Mouse (Mus musculus) neutrophil, adult 5-6 weeks (primary cell): ENCODE measurements around the gene Stat5a. TPM values are rescaled to one million over a fixed set of nuclear protein-coding genes. Genes with fewer than 3 reads are reported as not detected.

Experiments used
- ATAC-seq: fragments of 151-379, 151-347 bp; 2 replicates; pipeline ENCODE4 v1.8.0; 2017; ENCODE audit warnings: mild to moderate bottlenecking, moderate TSS enrichment; ENCODE audit not compliant: insufficient number of reproducible peaks, poor library complexity, low FRiP score, severe bottlenecking; ENCODE audit errors: extremely low read depth
- total RNA-seq: library from RNA; stranded (forward); fragments of 200-1000 nt; gene quantifications from 2 replicates; pipeline ENCODE4 v1.2.3, GENCODE M21; 2017

Gene Stat5a
- total RNA-seq, 1 experiment from 2014 or later = 20.9 TPM

DNA sequence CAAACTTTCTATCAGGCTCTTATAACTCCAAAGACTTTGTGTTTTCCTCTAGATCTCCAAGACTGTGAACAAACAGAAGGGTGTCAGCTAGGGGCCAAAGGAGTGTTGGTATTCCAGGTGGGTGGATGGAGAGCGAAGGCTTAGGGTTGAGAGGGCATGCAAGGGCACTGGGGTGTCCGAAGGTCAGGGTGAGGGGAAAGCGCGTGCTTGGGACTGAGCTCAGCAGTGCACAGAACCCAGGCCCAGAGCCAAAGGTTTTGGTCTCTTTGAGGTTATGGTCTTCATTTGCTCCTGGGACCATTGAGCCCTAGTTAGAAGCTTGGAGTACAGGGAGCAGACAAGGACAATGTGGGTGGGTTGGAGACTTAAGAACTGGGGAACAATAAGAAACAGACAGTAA lies 4.0 kb upstream of the Stat5a start:
- ATAC-seq = no peak

DNA sequence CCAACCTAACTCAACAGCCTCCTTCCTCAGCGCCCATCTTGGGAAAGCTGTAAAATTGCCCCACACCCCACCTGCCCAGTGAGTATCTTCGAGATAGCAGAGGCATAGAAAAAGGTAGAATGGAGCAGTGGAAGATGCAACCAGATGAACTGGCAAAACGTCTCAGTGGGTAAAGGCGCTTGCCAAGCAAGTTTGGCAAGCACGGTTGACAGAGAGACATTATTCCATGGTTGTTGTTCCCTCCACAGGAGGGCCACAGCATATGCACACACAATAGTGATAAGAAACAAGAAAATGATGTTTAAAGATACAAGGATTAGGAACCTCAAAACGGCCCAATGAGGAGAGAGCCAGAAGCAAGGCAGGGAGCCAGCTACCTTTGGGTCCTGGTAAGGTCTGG lies 1.2 kb upstream of the Stat5a start:
- no peak for ATAC-seq

DNA sequence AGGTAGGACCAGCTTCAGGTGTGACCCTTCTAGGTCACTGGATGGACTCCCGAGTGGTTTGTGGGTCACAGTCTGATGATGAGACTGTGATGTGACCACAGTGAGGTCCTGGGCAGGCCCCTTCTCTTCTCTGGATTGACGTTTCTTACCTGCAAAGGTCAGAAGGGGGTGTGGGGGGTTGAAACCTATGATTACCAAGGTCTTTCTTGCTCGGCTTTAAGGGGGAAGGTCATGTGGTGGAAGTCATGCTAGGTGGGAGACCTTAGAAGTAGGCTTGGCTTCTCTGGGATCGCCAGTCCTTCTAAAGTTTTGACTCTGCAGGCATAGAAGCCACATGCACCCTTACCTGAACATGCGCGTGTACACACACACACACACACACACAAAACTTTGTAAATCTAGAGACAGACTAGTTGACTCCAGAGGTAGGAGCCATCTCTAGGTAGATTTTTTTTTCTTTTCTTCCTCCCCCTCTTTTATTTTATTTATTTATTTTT lies 476 bp downstream of the Stat5a start:
- no peak for ATAC-seq

DNA sequence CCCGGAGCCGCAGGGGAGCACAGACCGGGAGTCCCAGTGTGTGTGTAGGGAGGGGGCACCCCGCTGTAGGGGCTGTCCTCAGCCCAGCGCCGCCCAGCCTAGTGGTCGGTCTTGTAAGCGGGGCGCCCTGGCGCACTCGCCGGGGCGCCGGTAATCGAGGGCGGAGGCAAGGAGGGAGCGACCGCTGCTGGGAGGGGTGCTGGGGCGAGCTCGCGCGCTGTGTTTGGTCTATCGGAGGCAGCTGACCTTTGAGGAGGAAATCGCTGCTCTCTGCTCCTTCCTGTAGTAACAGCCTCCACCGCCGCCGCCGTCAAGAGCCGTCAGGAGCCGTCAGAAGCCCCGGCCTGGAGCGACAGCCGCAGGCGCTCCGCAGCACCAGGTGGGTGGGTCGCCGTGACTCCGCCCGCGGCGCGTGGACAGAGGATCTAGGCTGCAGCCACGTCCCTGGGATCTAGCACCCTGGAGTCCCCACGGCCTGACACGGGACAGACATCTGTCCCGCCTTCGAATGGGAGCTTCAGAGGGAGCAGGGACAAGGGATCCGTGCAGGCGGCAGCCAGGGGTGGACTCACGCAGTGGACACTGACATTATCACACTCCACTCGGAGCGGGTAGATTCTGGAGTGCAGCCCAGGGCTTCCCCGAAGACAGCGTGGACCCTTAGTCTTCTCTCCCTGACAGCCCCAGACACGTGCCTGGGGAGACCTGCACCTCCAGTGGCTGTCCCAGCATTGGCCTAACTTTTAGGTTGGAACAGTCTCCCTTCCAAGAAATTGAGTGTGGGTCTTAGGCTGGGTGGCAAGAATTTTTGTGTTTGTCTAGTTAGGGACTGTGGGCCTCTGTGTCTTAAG lies 1.3 kb downstream of the Stat5a start:
- ATAC-seq = peak; percentile 91

DNA sequence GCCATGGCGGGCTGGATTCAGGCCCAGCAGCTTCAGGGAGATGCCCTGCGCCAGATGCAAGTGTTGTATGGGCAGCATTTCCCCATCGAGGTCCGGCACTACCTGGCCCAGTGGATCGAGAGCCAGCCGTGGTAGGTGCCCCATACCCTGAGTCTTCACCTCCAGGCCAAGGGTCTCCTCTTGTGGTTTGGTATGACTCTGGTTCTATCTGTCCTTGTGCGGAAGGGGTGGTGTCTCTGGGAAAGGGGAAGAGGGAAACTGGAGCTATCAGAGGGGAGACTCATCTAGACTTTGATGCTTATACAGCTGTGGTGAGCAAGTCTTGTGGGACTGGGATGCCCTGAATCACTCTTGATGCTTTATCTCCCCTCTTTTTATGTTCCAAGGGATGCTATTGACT lies 2.2 kb downstream of the Stat5a start:
- ATAC-seq = no peak

DNA sequence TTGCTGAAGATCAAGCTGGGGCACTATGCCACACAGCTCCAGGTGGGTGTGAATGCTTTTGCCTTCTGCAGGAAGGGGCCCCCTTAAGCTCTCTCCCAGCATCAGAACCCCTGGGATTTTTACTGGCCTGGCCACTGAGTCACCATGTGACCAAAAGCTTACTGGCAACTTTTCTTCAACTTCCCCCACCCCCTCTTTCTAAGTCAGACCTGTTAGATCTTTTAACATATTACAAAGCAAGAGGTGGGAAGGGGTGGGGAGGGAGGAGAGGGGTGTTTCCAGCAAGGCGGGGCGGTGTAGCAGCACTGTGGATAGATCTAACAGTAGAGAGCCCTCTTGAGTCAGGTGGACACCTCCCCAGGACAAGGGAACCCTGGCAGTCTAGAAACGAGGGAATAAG lies 2.7 kb downstream of the Stat5a start:
- no peak for ATAC-seq

DNA sequence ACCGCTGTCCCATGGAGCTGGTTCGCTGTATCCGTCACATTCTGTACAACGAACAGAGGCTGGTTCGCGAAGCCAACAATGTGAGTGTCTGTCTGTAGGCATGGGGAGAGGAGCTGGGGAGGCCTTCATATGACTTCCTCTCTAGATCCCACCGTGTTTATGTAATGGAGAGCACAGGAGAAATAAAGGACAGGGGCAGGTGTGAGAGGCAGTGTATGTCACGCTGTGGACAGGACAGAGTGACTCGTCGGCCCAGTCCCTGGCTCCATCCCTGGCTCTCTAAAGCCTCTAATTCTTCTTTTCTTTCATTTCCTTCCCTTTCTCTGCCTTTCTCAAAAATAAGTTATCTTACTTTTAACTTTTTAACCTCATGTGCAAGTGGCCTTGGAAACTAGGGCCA lies 4.0 kb downstream of the Stat5a start:
- no peak for ATAC-seq

DNA sequence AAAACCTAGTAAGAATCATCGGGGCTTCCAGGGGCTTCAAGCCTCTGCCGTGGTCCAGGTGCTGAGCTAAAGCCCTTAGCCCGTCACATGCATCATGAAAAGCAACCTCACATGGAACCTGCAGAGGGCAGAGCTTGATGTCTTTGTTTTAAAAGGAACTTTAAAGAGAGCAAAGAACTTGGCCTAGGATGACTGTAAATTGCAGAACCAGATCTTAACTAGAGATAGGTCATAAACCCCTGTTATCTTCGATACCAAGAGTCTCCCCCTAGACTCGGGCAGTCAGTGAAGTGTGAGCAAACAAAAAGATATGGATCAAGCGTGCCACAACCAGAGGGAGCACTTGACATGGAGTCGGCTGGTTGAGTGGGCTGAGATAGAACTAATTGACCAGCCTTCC lies 6.5 kb downstream of the Stat5a start:
- no peak for ATAC-seq

DNA sequence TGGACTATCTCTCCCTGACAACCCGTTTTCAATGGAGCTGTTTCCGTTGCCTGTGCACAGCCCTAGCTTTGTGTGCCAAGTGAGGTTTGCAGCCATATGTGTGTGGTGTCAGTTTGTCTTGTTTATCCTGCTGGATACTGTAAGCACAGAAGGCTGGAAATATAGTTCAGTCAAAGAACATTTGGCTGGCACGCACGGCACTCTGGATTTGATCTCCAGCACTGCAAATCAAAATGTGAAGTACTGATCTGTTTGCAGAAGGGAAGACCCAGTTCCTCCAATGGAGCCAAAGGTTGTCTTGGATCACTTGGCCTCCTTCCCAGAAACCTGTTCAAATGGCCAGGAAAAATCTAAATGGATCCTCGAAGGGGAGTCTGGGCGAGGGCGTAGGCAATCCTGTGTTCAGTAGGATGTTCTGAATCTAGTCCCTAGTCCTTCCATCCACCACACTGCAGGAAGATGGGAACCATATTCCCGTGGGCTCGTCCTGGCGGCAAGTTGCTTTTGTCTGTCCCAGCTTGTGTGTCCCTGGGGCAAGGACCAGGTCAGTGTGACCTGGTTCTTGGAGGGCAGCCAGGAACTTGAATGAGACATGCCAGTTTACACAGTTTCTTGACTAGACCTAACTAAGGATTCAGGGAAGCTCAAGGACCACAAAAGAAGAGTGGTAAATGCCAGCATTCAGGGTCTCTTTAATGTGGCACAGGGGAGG lies 11.3 kb downstream of the Stat5a start:
- ATAC-seq = no peak

DNA sequence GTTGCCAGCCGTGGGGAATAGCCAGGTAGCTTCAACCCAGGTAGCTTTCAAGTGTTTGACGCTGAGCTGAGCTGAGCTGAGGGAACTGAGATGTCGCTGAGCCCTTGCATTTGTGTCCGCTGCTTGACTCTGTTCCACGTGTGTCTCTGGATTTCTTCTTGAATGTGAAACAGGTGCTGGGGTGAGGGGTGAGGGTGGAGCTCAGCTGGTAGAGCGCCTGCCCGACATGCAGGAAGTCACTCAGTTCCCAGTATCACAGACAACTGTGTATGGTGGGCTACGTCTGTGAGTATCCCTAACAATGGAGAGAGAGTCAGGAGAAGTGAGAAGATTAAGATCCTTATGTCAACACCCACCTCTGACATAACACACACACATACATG lies 11.8 kb downstream of the Stat5a start:
- ATAC-seq = no peak

DNA sequence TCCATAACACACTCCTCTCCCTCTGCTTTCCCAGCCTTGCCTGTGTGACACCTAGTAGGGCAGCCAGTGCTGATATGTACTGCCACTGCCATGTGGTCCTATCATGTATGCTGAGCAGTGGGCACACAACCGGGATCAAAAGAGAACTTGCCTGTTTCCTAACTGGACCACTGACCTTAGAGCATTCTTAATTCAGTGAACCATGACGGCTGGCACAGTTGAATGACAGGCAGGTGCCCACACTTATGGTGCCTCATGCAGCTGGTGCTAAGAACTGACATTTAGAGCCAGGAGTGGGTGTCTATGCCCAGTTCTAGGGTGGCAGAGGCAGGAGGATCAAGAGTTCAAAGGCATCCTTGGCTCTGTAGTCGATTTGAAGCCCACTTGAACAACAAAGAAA lies 16.6 kb downstream of the Stat5a start:
- no peak for ATAC-seq

DNA sequence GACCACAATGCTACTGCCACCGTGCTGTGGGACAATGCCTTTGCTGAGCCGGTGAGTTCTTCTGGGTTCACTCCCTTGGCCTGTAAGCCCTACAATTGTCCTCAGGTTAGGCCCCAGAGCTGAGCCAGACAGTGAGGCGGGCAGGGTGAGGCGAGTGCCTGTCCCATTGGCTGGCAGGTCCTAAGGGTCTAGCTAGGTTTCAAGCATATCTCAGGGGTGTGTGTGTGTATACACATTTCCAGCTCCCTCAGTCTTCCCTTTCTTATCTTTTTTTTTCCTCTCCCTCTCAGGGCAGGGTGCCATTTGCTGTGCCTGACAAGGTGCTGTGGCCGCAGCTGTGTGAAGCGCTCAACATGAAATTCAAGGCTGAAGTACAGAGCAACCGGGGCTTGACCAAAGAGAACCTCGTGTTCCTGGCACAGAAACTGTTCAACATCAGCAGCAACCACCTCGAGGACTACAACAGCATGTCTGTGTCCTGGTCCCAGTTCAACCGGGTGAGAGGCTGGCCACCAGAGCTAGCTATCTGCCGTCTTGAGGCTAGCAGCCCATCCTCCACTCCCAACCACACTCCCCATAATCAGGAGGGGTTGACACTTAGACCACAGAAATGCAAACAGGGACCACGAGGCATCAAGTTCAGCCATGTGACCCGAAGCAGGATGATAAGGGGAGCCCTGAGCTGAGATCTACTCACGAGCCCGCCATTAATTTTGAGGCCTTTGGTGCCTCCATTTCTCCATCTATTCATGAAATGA lies 20.3 kb downstream of the Stat5a start:
- no peak for ATAC-seq

DNA sequence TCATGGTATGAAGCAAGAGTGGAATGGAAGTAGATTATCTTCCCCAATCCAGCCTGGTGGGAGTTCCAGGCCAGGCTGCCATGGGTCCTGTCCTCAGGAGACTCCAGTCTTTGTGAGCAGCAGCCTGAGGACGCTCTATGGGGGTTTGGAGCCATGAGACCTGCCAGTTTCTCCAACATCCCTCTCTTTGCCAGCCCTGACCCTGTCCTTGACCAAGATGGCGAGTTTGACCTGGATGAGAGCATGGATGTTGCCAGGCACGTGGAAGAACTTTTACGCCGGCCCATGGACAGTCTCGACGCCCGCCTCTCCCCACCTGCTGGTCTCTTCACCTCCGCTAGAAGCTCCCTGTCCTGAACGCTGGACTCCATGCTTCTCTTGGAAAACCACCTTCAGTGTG lies 24.5 kb downstream of the Stat5a start:
- no peak for ATAC-seq

DNA sequence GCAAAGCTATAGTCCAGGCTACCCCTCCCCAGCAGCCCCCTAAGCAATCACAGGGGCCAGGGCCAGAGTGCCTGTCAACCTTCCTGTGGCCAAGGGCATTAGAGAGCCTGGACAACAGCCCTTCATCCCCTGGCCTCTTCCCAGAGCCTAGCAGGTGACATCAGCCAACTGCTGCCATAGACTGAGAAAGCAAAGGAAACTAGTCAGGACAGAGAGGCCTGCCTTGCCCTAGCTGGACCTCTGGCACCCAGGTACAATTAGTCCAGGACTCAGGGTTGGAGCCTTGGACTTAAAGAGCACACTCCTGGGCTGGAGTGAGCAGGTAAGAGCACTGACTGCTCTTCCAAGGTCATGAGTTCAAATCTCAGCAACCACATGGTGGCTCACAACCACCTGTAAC lies 26.3 kb downstream of the Stat5a start:
- no peak for ATAC-seq

DNA sequence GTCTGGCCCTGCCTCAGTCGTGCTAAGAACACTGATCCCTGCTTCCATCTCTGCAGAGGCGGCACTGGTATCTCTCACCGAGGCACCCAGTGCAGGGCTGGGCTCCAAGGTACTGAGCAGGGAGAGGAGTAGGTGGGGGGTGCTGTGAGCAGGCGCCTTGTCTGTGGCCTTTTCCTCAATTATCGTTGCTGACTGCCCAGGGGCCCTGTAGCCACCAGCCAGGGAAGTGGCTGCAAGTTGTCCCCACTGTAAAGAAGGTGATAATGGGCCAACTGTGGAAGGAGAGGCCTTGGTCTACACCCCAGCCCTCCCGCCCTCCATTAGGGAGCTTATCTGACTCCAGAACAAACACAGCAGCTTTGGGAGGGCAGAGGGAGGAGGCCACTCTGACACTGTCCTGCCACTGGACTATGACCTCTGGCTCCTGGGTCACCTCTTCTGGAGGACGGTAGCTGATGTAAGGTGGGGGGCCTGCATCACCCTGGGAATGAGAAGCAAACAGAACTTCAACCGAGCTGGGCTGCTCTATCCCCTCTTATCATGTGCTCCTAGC lies 27.1 kb downstream of the Stat5a start:
- no peak for ATAC-seq

DNA sequence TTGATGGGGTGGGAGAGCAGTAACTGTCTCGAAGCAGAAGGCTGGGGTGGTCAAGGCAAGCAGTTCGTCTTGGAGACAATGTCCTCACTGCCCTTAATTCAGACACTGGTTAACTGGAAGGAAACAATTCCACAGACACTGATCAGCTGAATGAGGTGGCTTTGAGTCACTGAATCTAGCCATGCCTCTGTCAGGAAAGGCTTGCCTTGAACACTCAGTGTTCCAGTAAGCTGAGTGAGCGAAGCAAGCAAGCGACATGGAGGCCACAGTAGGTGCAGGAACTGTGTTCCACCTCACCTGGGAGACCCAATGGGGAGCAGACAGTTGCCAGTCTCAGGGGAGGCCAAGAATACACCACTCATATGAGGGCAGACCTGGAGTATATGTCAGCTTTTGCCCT lies 28.1 kb downstream of the Stat5a start:
- ATAC-seq = no peak

DNA sequence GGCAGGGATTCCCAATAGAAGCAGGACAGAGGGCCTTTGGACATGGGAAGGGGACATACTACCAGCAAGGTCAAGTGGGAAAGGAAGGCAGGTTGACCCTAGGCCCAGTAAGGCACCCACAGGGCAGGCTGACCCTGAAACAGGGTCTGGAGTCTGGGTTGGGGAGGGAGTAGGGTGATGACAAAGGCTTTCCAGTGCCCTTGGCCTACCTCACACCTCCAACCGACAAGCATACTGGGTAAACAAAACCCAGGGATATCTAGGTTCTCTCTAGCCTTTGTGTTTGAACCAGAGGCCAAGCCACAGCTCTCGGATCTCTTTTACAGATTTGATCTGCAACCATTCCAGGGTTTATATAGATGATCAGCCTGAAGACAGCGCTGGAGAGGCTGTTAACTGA lies 28.6 kb downstream of the Stat5a start:
- no peak for ATAC-seq

DNA sequence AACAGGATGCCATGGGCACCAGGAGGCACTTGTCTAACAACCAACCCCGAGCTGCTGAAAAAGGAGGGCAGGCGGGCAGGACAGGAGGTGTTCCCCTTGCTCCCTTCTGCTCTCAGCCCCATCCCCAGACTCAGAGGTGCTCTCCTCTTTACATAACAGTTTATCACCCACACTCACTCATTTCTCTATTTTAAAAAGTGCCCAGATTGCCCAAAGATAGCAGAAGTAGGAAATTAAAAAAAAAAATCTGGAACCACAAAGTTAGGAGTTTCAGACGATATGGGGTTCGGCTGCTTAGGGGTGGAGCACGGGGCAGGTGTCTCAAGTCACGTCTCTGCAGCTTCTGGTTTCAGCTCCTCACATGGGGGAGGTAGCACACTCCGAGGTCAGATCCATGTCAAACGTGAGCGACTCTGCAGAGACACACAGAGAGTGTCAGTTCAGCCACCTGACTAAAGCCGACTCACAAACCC lies 29.2 kb downstream of the Stat5a start:
- no peak for ATAC-seq

DNA sequence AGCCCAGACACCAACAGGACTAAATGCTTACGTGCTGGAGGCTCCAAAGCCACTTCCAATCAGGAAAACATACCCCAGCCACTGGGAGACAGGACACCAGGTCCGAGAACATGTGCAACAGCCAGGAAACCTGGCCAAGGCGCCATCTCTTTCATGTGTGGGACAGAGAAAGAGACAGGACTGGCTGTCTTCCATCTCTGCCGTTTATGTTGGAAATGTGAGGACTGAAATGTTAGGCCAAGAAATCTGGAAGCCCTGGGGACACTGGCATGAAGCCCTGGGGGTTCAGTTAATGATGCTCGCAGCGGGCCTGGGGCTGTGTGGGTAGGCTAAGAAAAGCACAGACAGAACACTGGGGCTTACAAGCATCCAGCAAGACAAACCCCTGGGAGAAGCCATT lies 31.3 kb downstream of the Stat5a start:
- no peak for ATAC-seq
